Mouse (Mus musculus) cerebellum, adult 8-10 months (tissue): ENCODE data around the gene Lsm2.

Experiments
- DNase-seq: peaks from one replicate; pipeline ENCODE4 v3.0.0; 2022

The Lsm2 gene

GRCm38 (mm10) chr17:35034896-35035295, 53.2 kb downstream of the Lsm2 start:
- no peak for DNase-seq
